Mouse (Mus musculus) G1E (cell line): ENCODE measurements around the gene Eif2s1.

ENCODE experiments used
- GATA1 ChIP-seq: IDR thresholded peaks from 2 replicates; pipeline ENCODE4 v1.6.1; 2012; ENCODE audit warnings: borderline replicate concordance, low read length, inconsistent platforms, mixed read lengths
- POLR2AphosphoS5 ChIP-seq: IDR thresholded peaks from 2 replicates; pipeline ENCODE4 v1.6.1; 2012; ENCODE audit warnings: low read depth, low read length, inconsistent platforms; ENCODE audit not compliant: insufficient replicate concordance

GRCm38 (mm10) chr12:78862254-78862730 lies 673 bp downstream of the Eif2s1 start:
- TF ChIP-seq GATA1 (no peak), POLR2AphosphoS5 (no peak)
